Mouse (Mus musculus): ENCODE data around the gene Gm6034.
"Not testable (repeated sequence)": the region's sequence is repeated elsewhere in the genome, so short reads cannot be mapped to it uniquely, and the experiment has no call there.

Gm6034 gene

DNA sequence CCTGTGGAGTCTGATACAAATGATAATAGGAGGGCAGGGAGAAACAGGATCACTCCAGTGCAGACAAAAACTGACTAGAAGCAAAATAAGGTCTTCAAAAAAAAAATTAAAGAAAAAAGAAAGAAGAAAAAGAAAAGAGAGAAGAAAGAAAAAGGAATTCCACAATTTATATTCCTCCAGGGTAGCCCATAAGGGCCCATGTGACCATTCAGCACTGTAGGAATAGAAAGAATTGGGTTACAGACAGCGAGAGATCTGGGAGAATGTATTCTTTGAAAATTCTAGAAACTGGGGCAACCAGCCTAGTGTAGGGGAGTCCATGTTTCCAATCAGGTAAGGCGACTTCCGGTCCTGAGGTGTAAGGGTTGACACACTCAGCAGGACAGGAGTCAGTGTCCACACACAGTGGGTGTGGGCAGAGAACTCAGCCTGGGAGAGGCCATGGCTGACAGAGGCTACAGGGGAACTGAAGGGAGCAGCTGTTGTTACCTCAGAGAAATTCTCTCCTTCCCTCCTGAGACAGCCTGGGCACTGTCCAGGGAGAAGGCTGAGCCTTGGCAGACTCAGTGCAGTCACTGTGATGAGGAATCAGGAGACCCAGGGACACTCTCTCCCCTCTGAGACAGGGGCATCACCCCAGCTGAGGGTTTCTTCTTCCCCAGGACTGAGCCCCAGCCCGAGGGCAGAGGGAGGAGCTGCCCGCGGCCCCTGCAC is 39.9 kb downstream of the Gm6034 start:
- not testable (repeated sequence) for DNase-seq

DNA sequence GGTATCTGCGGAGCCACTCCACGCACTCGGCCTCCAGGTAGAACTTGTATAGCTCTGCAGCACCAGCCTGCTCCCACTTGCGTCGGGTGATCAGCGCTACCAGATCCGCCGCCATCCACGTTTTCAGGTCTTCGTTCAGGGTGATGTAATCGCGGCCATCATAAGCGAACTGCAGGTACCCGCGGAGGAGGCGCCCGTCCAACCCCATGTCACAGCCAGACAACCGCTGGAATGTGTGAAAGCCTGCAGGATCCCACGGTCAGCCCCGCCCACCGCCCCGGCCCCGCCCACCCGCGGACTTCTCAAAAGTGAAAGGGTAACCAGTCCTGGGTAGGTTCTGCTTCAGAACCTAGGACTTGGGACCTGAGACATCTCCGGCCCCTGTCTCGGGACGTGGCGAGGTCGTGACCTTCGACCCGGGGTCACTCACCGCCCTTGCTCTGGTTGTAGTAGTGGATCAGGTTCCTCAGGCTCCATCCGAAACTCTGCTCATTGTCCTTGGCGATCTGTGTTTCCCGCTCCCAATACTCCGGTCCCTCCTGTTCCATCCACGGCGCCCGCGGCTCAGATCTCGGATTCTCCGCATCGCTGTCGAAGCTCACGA is 40.6 kb downstream of the Gm6034 start:
- DNase-seq: peak; percentile 46

DNA sequence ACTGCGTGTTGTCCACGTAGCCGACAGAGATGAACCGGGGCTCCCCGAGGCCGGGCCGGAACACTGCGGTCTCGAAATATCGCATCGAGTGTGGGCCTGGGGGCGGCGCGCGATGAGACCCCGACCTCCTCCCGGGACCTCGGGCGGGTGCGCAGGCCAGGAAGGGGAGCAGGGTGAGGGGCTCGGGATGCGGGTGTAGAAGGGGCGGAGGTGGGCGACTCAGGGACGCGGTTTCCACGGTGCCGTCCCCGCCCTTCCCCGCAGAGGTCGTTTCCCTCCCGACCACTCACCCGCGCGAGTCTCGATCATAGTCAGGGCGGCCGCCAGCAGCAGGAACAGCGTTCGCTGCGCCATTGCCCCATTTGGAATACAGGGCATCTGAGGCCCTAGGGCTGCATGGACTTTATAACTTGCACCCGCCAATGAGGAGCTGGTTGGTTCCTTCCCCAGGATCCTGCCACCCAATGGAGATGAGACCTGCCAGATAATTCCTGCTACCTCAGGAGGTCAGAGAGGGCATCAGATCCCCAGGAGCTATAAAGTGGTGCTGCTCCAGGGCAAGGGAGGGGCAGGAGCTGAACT is 41.2 kb downstream of the Gm6034 start:
- no peak for DNase-seq

DNA sequence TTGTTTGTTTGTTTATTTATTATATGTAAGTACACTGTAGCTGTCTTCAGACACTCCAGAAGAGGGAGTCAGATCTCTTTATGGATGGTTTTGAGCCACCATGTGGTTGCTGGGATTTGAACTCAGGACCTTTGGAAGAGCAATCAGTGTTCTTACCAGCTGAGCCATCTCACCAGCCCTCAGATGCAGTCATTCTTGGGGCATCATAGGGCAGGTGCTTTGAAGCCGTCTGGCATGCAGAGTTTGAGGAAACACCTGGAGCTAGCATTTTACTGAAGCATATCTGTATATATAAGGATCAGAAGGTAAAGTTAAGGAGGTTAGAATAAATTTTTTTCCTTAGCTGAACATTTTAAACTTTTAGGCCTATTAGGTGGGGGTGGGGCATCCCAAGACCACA is 43.2 kb downstream of the Gm6034 start:
- DNase-seq: not testable (repeated sequence)

DNA sequence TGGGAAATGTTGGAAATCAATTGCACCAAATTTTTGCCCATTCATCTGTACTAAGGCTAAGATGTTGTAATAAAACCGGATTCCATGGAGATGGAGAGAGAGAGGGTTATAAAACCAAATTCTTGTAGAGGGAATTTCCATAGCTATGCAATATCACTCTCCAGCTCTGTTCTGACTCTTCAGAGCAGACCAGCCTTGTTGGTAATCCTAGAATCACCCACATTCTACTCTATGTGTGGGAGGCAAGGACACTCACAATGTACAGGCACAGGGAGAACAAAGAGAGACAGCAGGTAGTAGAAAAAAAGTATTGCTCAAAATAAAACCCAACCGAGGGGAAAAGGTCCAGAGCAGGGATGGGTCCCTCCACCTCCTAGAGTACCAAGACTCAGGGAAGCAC is 49.2 kb downstream of the Gm6034 start:
- not testable (repeated sequence) for DNase-seq

DNA sequence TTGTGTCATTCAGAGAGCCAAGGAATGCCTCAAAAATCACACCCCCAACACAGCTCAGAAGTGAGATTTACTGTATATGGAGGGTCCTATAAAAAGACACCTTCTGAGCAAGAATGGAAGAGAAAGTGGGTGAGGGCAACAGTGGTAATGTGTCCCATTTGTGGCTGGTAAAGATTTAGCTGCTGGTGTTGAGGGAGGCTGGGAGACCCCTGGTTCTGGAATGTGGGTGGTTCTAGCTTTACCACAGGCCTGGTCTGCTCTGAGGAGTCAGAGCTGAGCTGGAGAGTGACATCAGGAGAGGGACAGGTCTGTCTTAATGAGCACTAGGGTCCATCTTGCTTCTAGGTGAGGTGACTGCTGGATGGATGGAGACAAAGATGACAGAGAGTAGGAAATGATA is 49.8 kb downstream of the Gm6034 start:
- not testable (repeated sequence) for DNase-seq

DNA sequence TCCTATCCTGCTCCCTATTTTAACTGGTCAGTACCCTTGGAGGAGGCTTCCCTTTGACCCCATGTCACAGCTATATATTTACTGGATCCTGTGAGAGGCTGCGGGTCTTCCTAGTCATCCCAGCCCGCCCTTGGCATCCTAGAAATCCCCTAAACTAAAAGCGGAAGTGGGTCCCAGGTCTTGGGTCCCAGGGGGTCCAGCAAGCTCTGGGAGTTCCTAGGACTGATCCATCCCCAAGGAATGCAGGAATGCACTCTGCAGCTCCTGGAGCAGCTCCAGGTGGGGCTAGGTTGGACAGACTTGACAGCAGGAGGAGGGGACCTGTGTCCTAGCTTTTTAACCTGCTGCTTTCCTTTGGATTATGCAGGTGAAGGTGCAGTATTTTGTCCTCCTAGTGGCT is 51.2 kb downstream of the Gm6034 start:
- DNase-seq: no peak

DNA sequence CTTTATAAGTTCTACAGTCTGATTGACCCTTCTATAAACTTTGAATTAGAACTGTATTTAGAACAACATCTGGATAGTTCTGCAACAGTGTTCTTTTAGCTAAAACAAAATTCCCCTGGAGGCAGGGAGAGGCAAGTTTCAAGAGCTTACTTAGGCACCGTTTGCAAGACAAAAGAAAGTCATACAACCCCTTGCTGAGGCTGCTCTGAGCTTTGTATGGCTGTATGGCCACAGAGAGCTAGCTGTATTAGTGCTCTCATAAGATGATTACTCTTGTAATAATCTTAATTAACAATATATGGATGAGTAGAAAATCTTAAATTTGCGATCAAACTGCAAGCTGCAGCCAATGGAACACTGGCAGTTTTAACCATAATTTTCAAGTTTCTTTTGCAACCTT is 56.8 kb downstream of the Gm6034 start:
- not testable (repeated sequence) for DNase-seq

DNA sequence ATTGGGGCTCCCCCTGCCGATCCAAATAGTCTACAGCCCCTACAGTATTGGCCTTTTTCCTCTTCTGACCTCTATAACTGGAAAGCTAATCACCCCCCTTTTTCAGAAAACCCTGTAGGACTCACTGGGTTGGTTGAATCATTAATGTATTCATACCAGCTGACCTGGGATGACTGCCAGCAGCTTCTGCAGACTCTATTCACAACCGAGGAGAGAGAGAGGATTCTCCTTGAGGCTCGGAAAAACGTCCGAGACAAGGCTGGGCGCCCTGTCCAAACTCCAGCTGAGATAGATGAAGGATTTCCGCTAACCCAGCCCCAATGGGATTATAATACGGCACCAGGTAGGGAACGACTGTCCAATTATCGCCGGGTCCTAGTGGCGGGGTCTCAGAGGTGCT is 59.3 kb downstream of the Gm6034 start:
- DNase-seq: not testable (repeated sequence)
